Comparison of ENCODE assay signal across 9 mouse cellular contexts in genomic region chr9:21937711-21938175, GRCm38 (mm10). TPM values are rescaled to one million over a fixed set of nuclear protein-coding genes. Genes with fewer than 3 reads are reported as not detected.
DNase-seq lines count a peak whose midpoint lies in the region; ATAC-seq and TF ChIP-seq lines count a peak whose summit lies in the region.
"Had no signal": no experiment of that assay in that cellular context is flagged by ENCODE, and none has a peak within 500 bp of the region (broad histone marks: within the 10 kb centered on the region; RNA-seq: fewer than 3 reads in every experiment).

No protein-coding gene starts in this region.

- peak overlapping the region; percentile 88 for H3K4me2 ChIP-seq in embryonic facial prominence, embryonic 15.5 days (replicated peaks)
- peak overlapping the region; percentile 82 for H3K4me2 ChIP-seq in hindbrain, embryonic 12.5 days (replicated peaks)
- peak overlapping the region; percentile 65 for H3K4me2 ChIP-seq in midbrain, embryonic 15.5 days

- H3K27me3 ChIP-seq in embryonic facial prominence, embryonic 15.5 days: no peaks in the 10 kb centered on the region
- H3K27me3 ChIP-seq in hindbrain, embryonic 12.5 days: peaks cover 1% of the 10 kb centered on the region; the same call in 1 of the 2 replicates
- no peaks in the 10 kb centered on the region for H3K27me3 ChIP-seq in midbrain, embryonic 15.5 days (replicated peaks)

- H3K36me3 ChIP-seq in embryonic facial prominence, embryonic 15.5 days: 0 out of 2 replicates have a peak, but pooled peaks cover 2% of the 10 kb centered on the region
- H3K36me3 ChIP-seq in hindbrain, embryonic 12.5 days: peaks cover 12% of the 10 kb centered on the region
- peaks cover 10% of the 10 kb centered on the region; the same call in 1 of the 2 replicates for H3K36me3 ChIP-seq in midbrain, embryonic 15.5 days (replicated peaks)
- H3K36me3 ChIP-seq: G1E had no signal

- H3K4me1 ChIP-seq in embryonic facial prominence, embryonic 15.5 days: peaks cover 16% of the 10 kb centered on the region
- peaks cover 22% of the 10 kb centered on the region for H3K4me1 ChIP-seq in hindbrain, embryonic 12.5 days
- peaks cover 26% of the 10 kb centered on the region for H3K4me1 ChIP-seq in midbrain, embryonic 15.5 days

- no peak overlapping the region for H3K9ac ChIP-seq in embryonic facial prominence, embryonic 15.5 days
- peak overlapping the region; percentile 87 for H3K9ac ChIP-seq in hindbrain, embryonic 12.5 days
- peak overlapping the region; percentile 81 for H3K9ac ChIP-seq in midbrain, embryonic 15.5 days

- peak overlapping the region; percentile 86 for H3K4me3 ChIP-seq in layer of hippocampus, adult 2 months
- H3K4me3 ChIP-seq in embryonic facial prominence, embryonic 15.5 days (replicated peaks): peak overlapping the region; percentile 67
- H3K4me3 ChIP-seq in hindbrain, embryonic 12.5 days: peak overlapping the region; percentile 64
- H3K4me3 ChIP-seq in midbrain, embryonic 15.5 days: peak overlapping the region; percentile 93

- H3K9me3 ChIP-seq in embryonic facial prominence, embryonic 15.5 days (replicated peaks): no peaks in the 10 kb centered on the region
- H3K9me3 ChIP-seq in hindbrain, embryonic 12.5 days (replicated peaks): no peaks in the 10 kb centered on the region
- H3K9me3 ChIP-seq in midbrain, embryonic 15.5 days: no peaks in the 10 kb centered on the region
- H3K9me3 ChIP-seq: G1E had no signal

- 70% methylated on average over 4 of the region's 4 CpGs for WGBS in embryonic facial prominence, embryonic 15.5 days
- WGBS in hindbrain, embryonic 12.5 days: 79% methylated on average over 4 of the region's 4 CpGs
- 55% methylated on average over 4 of the region's 4 CpGs for WGBS in midbrain, embryonic 15.5 days

- no peak for TF ChIP-seq CTCF in layer of hippocampus, adult 2 months (conservative IDR thresholded peaks at IDR 0.05)

- no peak for ATAC-seq in embryonic facial prominence, embryonic 15.5 days (ENCODE audit: insufficient number of reproducible peaks, low FRiP score, low TSS enrichment, low read depth)
- ATAC-seq in hindbrain, embryonic 12.5 days (ENCODE audit: low FRiP score): peak; percentile 21; the same call in 1 of the 2 replicates
- ATAC-seq in midbrain, embryonic 15.5 days (replicated peaks): peak; percentile 33
- ATAC-seq in erythroblast, adult 5-6 weeks (replicated peaks; ENCODE audit: low FRiP score, poor library complexity, severe bottlenecking): no peak

- DNase-seq in layer of hippocampus, adult 2 months (ENCODE audit: low spot score in 2 of 2): peak; percentile 64 to 69
- DNase-seq in layer of hippocampus, adult 9-10 months (ENCODE audit: low spot score): no peak
- DNase-seq in cerebellum, postnatal 14 days: no peak
- DNase-seq in adrenal gland, adult 18-20 months (ENCODE audit: low spot score in 2 of 2): no peak

- peak overlapping the region; percentile 74 for H3K27ac ChIP-seq in layer of hippocampus, adult 2 months
- no peak overlapping the region for H3K27ac ChIP-seq in embryonic facial prominence, embryonic 15.5 days (replicated peaks)
- no peak overlapping the region for H3K27ac ChIP-seq in hindbrain, embryonic 12.5 days
- peak overlapping the region; percentile 89; the same call in 1 of the 2 replicates for H3K27ac ChIP-seq in midbrain, embryonic 15.5 days

RNA-seq across cellular contexts. Expression of gene Plppr2, which starts 0.9 kb away (rescaled TPM):
- 100 to 1,000 TPM; 297 to 300 TPM for total RNA-seq in layer of hippocampus, adult 2 months (2021)
- 13.6 and 15.5 TPM in 2 replicates for polyA plus RNA-seq in embryonic facial prominence, embryonic 15.5 days (2015; fragmentation: Nextera tagmentation; extraction: Ambion mirVana)
- 48.3 and 54.9 TPM in 2 replicates for polyA plus RNA-seq in hindbrain, embryonic 12.5 days (2016; fragmentation: Nextera tagmentation; extraction: Ambion mirVana)
- polyA plus RNA-seq in midbrain, embryonic 15.5 days (2015; fragmentation: Nextera tagmentation; extraction: Ambion mirVana): 116 and 120 TPM in 2 replicates
- 0.42 TPM in 1 of 2 replicates, not detected in the other for total RNA-seq in erythroblast, adult 5-6 weeks (2015; ENCODE audit: low replicate concordance)
- not detected in 2 replicates for total RNA-seq in erythroblast, adult 5-6 weeks (2017; ENCODE audit: low replicate concordance)
- 10 to 100 TPM; 19.4 to 22.3 TPM for total RNA-seq in adrenal gland, adult 18-20 months (2021)

RNA-seq across cellular contexts. Expression of gene Tmem205, which starts 10.4 kb away (rescaled TPM):
- 10 to 100 TPM; 44.4 to 45.9 TPM for total RNA-seq in layer of hippocampus, adult 2 months (2021)
- polyA plus RNA-seq in embryonic facial prominence, embryonic 15.5 days (2015; fragmentation: Nextera tagmentation; extraction: Ambion mirVana): 56.2 and 58.0 TPM in 2 replicates
- 37.0 and 37.5 TPM in 2 replicates for polyA plus RNA-seq in hindbrain, embryonic 12.5 days (2016; fragmentation: Nextera tagmentation; extraction: Ambion mirVana)
- polyA plus RNA-seq in midbrain, embryonic 15.5 days (2015; fragmentation: Nextera tagmentation; extraction: Ambion mirVana): 49.3 and 52.4 TPM in 2 replicates
- total RNA-seq in erythroblast, adult 5-6 weeks (2015; ENCODE audit: low replicate concordance): 9.8 and 15.7 TPM in 2 replicates
- 1.5 TPM in 2 replicates for total RNA-seq in erythroblast, adult 5-6 weeks (2017; ENCODE audit: low replicate concordance)
- total RNA-seq in adrenal gland, adult 18-20 months (2021): 100 to 1,000 TPM; 280 to 531 TPM

RNA-seq across cellular contexts. Expression of gene Ccdc159, which starts 10.5 kb away (rescaled TPM):
- 10 to 100 TPM; 18.9 to 21.4 TPM for total RNA-seq in layer of hippocampus, adult 2 months (2021)
- 4.3 and 5.5 TPM in 2 replicates for polyA plus RNA-seq in embryonic facial prominence, embryonic 15.5 days (2015; fragmentation: Nextera tagmentation; extraction: Ambion mirVana)
- 8.8 and 9.2 TPM in 2 replicates for polyA plus RNA-seq in hindbrain, embryonic 12.5 days (2016; fragmentation: Nextera tagmentation; extraction: Ambion mirVana)
- 13.4 and 14.1 TPM in 2 replicates for polyA plus RNA-seq in midbrain, embryonic 15.5 days (2015; fragmentation: Nextera tagmentation; extraction: Ambion mirVana)
- total RNA-seq in erythroblast, adult 5-6 weeks (2015; ENCODE audit: low replicate concordance): not detected in 2 replicates
- total RNA-seq in erythroblast, adult 5-6 weeks (2017; ENCODE audit: low replicate concordance): not detected in 2 replicates
- 10 to 100 TPM; 10.7 to 11.2 TPM for total RNA-seq in adrenal gland, adult 18-20 months (2021)

RNA-seq across cellular contexts. Expression of gene Swsap1, which starts 17.8 kb away (rescaled TPM):
- 10 to 100 TPM; 14.8 to 15.9 TPM for total RNA-seq in layer of hippocampus, adult 2 months (2021)
- polyA plus RNA-seq in embryonic facial prominence, embryonic 15.5 days (2015; fragmentation: Nextera tagmentation; extraction: Ambion mirVana): 5.8 and 6.5 TPM in 2 replicates
- polyA plus RNA-seq in hindbrain, embryonic 12.5 days (2016; fragmentation: Nextera tagmentation; extraction: Ambion mirVana): 7.2 and 9.5 TPM in 2 replicates
- 10.5 TPM in 2 replicates for polyA plus RNA-seq in midbrain, embryonic 15.5 days (2015; fragmentation: Nextera tagmentation; extraction: Ambion mirVana)
- 0.58 and 1.5 TPM in 2 replicates for total RNA-seq in erythroblast, adult 5-6 weeks (2015; ENCODE audit: low replicate concordance)
- total RNA-seq in erythroblast, adult 5-6 weeks (2017; ENCODE audit: low replicate concordance): 3.8 and 6.6 TPM in 2 replicates
- 10 to 100 TPM; 12.3 to 14.2 TPM for total RNA-seq in adrenal gland, adult 18-20 months (2021)

RNA-seq across cellular contexts. Expression of gene Rab3d, which starts 19.8 kb away (rescaled TPM):
- 10 to 100 TPM; 16.7 to 18.8 TPM for total RNA-seq in layer of hippocampus, adult 2 months (2021)
- 39.4 and 43.4 TPM in 2 replicates for polyA plus RNA-seq in embryonic facial prominence, embryonic 15.5 days (2015; fragmentation: Nextera tagmentation; extraction: Ambion mirVana)
- polyA plus RNA-seq in hindbrain, embryonic 12.5 days (2016; fragmentation: Nextera tagmentation; extraction: Ambion mirVana): 15.5 and 16.3 TPM in 2 replicates
- polyA plus RNA-seq in midbrain, embryonic 15.5 days (2015; fragmentation: Nextera tagmentation; extraction: Ambion mirVana): 15.4 and 15.5 TPM in 2 replicates
- 17.1 and 21.5 TPM in 2 replicates for total RNA-seq in erythroblast, adult 5-6 weeks (2015; ENCODE audit: low replicate concordance)
- total RNA-seq in erythroblast, adult 5-6 weeks (2017; ENCODE audit: low replicate concordance): 11.2 and 13.4 TPM in 2 replicates
- total RNA-seq in adrenal gland, adult 18-20 months (2021): 10 to 100 TPM; 40.6 to 43.4 TPM

Comparison
In these comparisons a context has a peak if more than half of its experiments do, and no peak if none do; other contexts are left out.
1. DNase-seq: peak in layer of hippocampus, adult 2 months (2 of 2); none in layer of hippocampus, adult 9-10 months (single experiment), cerebellum, postnatal 14 days (0 of 2) and adrenal gland, adult 18-20 months (0 of 2).
2. H3K27ac ChIP-seq: peak in layer of hippocampus, adult 2 months (single experiment) and midbrain, embryonic 15.5 days (single experiment); none in embryonic facial prominence, embryonic 15.5 days (single experiment) and hindbrain, embryonic 12.5 days (single experiment).
3. ATAC-seq: peak in hindbrain, embryonic 12.5 days (single experiment) and midbrain, embryonic 15.5 days (single experiment); none in embryonic facial prominence, embryonic 15.5 days (single experiment) and erythroblast, adult 5-6 weeks (single experiment).
4. RNA of gene Plppr2, which starts 0.9 kb away (total RNA-seq): 297 to 300 TPM in layer of hippocampus, adult 2 months and 19.4 to 22.3 TPM in adrenal gland, adult 18-20 months; 0.42 TPM in erythroblast, adult 5-6 weeks; every median in the first group is over 10 times any median in the second.
5. RNA of gene Tmem205, which starts 10.4 kb away (total RNA-seq): 280 to 531 TPM in adrenal gland, adult 18-20 months; 44.4 to 45.9 TPM in layer of hippocampus, adult 2 months and 1.5 to 15.7 TPM in erythroblast, adult 5-6 weeks; every median in the first group is over 4 times any median in the second.
6. RNA of gene Ccdc159, which starts 10.5 kb away (total RNA-seq): 18.9 to 21.4 TPM in layer of hippocampus, adult 2 months and 10.7 to 11.2 TPM in adrenal gland, adult 18-20 months; not detected in erythroblast, adult 5-6 weeks; every median in the first group is over 10 times any median in the second.
7. Peak in every context shown above with its lines, with median percentiles within 50 percentile points of each other: H3K4me3 ChIP-seq and H3K4me2 ChIP-seq.